Mouse (Mus musculus) bone marrow macrophage, adult 2 months (primary cell): ENCODE results near the gene Helt.

ENCODE experiments used
- CTCF ChIP-seq: IDR thresholded peaks from 2 replicates; pipeline ENCODE4 v1.5.1; 2012; ENCODE audit warnings: low read depth, mild to moderate bottlenecking, low read length, moderate library complexity
- POLR2A ChIP-seq: IDR thresholded peaks from 2 replicates; pipeline ENCODE4 v1.6.1; 2012; ENCODE audit warnings: mild to moderate bottlenecking, low read depth, low read length, borderline replicate concordance

DNA sequence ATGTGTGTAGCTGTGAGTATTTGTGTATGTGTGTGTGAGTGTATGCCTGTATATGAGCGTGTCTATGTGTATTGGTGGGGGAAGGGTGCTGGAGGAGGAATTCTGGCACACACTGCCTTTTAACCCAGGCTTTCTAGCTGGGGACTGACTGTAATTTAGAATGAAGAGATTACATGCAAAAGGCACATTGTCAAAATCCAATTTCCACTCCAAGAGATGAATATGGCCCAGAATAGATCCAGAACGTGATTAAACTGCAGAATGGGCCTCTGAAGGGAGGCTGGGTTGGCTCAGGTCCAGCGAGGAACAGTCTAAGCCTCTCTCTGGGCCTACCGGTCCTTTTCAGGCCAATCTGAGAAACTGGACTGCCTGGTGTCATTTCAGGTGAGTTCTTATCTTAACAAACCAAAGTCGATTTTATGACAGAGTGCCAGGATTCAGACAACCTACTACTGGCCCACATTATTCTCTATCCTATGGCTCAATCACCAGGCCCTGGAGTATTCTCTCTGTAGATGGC is 29.3 kb upstream of the Helt start:
- no peak for TF ChIP-seq POLR2A
- no peak for TF ChIP-seq CTCF
